Mouse (Mus musculus) adrenal gland, postnatal 36 days (tissue): ENCODE results near the gene Tmbim6. TPM values are rescaled to one million over a fixed set of nuclear protein-coding genes. Genes with fewer than 3 reads are reported as not detected.
"Not testable (repeated sequence)": the region's sequence is repeated elsewhere in the genome, so short reads cannot be mapped to it uniquely, and the experiment has no call there.

ENCODE experiments used
- DNase-seq, 2 experiments: peaks; one replicate each; pipeline ENCODE4 v3.0.0; 2021; ENCODE audit warnings: mixed read lengths in 1 of 2
- total RNA-seq, 2 experiments: library from RNA; stranded (reverse); gene quantifications; 2 replicates each; pipeline ENCODE4 v1.2.3; 2021

The Tmbim6 gene
- total RNA-seq, 2 experiments from 2014 or later: 506 to 839 TPM

DNA sequence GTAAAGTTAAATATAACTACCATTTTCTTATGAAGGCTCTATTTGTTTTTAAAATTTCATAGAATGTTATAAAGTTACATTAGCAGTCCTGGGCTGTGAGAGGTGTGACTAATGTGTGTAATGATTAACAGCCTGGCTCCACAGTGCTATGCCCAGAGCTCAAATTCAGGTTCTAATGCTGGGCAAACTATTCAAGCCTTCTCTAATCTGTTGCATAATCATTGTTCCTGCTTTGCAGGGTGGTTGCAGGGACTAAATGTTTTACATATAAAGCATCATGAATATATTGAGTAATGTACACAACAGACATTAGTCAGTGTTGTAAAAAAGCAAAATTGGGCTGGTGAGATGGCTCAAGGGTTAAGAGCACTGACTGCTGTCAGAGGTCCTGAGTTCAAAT is 9.8 kb upstream of the Tmbim6 start:
- no peak for DNase-seq

DNA sequence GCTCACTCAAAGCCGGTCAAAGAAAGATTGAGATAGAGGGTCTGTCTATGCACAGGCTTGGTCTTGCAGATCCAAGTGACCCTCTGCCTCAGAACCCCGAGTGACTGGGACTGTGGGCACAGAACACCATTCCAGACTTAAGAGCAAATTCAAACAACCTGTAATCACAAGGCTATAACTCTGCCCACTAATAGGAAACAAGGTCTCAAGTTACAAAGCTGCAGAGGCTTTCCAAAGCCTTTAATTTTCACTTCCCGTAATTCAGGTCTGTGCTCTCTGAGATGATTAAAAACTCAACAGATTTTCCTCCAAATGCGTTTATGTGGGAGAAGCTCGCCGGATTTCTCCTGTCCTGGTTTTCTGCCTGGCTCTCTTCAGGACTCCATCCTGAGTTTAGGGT is 8.6 kb upstream of the Tmbim6 start:
- DNase-seq: no peak

DNA sequence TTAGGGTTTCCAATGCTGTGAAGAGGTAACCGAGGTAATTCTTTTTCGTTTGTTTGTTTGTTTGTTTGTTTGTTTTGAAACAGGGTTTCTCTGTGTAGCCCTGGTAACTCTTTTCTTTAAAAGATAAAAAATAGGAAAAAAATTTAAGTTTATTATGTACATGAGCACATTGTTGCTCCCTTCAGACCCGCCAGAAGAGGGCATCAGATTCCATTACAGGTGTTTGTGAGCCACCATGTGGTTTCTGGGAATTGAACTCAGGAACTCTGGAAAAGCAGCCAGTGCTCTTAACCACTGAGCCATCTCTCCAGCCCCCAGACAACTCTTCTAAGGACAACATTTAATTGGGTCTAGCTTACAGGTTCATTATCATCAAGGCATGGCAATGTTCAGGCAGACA is 6.6 kb upstream of the Tmbim6 start:
- DNase-seq: not testable (repeated sequence)

DNA sequence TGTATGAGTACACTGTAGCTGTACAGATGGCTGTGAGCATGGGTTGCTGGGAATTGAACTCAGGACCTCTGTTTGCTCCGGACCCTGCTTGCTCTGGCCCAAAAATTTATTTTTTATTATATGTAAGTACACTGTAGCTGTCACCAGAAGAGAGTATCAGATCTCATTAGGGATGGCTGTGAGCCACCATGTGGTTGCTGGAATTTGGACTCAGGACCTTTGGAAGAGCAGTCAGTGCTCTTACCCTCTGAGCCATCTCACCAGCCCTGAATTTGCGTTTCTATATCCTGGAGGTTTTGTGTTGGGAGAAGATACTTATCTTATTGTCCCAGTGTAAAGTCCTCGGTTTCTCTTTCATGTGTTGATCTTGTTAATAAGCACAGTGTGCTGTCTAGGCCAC is 5.9 kb upstream of the Tmbim6 start:
- DNase-seq: no peak

DNA sequence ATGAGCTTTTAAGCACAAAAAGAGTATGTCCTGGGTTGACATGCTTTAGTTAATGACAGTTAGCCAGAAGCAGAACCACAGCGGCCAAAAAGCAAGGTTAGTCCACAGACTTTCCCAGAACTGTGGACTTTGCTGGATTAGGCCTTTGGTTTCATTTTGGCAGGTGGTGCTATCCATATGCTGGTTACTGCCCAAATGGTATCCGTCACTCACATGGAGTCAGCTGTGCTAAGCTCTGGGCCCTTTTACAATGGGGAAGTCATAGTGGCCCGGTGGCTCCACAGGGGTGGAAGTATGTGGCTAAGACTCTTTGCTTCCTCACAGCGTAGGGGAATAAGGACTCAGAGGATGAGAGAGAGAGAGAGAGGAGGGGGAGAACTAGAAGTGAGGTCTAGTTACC is 4.7 kb upstream of the Tmbim6 start:
- no peak for DNase-seq

DNA sequence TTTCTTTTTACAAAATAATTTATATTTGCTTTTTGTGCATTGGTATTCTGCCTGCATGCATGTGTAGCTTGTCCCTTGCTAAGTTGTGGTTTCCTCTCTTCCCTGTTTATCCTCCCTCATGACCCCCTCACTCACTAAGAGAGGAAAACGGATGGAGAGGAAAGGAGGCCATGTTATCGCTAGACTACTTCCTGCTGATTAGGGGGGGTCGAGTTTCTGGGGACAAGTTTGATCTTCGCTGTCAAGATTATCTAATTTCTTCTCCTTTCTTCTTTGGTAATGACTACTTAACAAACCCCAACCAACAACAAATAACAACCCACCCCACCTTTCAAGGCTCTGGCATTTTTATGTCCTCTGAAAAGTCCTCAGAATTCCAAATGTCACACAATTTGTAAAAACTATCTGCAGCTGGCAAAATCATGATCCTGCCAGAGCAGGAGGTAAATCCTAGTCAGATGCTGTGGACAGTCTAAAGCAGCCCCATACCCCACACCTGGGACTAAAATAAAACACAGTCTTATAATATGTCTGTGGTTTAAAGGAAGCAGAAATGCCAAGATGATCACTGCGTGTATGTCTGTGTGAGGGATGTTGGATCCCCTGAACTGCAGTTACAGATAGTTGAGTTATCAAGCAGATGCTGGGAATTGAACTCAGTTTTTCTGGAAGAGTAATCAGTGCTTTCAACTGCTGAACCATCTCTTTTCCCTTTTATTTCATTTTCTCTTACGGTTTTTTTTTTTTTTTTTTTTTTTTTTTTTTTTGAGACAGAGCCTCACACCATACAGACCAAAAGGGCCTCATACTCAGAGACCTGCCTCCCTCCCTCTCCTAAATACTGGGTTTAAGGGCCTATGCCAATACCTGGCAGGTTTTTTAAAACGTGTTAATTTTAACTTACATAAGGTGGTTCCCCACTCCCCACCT is 1.9 kb upstream of the Tmbim6 start:
- no peak for DNase-seq

DNA sequence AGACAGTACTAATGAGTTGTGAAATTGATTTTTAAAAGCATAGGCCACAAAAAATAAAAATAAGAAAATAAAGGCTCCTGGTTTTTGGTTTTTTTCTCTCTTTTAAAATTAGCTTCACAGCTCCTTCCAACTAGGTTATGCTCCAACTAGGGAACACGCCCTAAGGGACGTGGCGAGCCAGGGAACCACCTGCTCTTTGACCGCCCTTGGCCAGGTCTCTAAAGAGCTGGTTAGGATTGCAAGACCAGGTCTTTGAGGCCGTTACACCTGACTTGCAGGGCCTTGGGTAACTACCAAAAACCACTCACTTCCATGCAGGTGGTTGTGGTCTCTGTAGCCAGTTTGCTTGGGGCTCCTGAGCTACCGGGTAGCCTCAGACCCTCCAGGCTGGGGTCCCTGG is 707 bp upstream of the Tmbim6 start:
- DNase-seq: peak in 1 of 2 experiments; percentile 27

DNA sequence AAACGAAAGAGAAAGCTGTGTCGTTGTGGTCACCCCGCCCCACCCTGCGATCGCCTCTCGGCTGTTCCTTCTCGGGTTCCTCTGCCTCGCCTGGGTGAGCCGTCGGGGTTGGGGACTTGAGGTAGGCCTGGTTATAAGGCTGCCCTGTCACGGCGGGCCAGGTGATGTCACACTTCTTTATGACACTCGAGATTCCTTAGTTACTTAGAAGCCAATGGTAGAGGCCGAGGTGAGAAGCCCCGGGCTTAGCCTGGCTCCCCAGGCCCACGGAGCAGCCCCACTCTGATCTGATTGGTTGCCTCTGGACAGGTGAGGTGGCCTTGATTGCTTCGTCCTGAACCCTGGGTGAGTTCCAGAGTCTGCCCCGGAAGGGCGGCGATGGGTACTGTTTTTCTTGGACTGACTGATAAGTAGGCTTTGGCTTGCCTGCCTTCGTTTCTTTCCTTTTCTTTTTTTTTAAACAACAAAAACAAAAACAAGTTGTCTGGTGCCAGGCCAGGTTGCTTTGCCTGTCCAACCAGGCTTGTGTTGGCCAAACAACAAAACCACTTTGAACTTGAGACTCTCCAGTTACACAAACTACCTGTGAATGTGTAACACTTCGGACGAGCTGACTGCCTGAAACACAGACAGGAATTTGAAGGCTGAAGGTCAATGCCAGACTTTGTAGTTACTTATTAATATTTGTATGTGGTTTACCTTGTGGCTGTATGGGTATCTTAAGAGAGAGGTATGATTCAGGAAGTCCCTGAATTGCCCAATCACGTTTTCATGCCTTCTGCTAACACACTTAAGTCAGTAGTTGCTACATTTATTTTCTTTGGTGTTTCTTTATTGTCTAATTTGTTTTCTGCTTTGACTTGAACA is 937 bp downstream of the Tmbim6 start:
- peak; percentile 56 to 77 for DNase-seq

DNA sequence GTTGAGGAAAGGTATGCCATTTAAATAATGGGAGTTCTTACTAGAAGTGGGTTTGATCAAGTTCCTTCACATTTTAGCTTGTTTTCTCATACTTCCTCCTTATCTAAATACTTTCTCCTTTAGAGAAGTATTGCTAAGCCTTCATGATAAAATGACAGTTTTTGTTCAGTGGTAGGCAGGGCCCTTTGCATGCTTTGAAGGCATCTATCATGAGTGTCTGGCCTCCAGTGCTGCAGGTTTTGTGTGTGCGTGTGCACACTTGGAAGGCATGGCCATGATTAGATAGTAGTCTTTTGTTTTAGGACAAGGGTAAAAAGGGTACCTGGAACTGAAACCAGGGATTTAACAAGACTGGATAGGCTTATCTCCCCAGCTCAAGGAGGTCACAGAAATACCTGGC is 3.8 kb downstream of the Tmbim6 start:
- no peak for DNase-seq

DNA sequence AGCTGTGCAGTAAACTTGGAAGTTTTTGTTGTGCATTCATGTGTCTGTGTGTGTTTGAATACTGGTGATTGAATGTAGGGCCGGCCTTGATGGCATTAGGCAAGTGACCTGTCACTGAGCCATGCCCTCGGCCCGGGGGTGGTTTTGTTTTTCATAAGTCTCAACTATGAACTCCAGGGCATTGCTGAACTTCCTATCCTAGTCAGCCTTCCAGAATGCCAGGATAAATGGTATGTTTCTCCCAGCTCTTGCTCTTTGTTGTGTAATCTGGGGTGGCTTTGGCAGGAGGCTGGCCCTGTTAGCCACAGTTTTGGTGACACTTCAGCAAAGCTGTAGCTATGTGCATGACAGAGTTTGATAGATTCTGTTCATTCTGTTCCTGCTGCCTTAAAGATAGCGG is 4.2 kb downstream of the Tmbim6 start:
- peak; percentile 71 to 79 for DNase-seq

DNA sequence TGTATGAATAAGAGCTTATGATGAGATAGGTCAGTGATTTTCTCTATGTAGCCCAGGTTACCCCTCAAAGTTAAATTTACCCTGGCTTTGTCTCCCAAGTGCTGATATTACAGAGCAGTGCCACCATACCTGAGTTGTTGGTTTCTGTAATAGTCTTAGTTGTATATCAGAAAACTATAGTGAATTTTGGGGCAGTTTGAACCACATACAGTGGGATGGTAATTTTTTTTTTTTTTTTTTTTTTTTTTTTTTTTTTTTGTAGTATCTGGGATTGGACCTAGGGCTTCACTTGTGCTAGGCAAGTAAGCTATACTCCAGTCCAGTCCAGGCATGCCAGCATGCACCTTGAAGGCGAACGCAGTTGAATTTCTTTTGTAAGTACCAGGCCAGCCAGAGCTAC is 4.9 kb downstream of the Tmbim6 start:
- no peak for DNase-seq

DNA sequence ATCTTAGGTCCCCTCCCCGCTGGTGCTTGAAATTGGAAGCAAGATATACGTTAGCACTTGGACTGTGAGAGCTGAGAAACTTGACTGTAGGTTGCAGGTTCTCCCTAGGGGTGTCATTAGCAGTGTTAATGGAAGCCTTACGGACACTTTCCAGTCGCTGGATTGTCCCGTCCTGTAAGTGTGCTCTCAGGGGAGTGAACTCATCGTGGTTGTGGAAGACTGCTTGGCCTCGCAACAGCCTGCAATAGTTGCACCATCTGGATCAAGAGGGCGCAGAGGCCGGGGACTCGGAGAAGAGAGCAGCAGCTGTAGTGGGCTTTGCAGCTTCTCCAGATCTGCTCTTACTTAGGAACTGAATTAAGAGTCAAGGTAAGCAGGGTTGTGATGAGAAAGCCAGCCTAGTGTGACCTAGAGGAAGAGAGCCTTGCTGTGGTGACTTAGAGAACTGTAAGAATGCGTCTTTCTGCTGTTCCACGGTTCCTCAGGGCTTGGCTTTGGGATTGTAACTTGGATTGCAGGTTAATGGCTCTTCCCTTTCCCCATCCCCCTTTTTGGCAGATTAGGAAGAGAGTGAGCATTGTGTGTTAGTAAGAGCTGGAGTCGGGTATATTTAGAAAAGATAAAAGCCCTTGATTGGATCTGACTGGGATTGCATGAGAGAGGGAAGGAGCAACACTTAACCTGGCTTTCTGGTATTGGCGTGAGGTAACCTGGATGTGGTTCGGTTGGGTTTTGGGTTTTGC is 7.0 kb downstream of the Tmbim6 start:
- peak; percentile 41 to 64 for DNase-seq

DNA sequence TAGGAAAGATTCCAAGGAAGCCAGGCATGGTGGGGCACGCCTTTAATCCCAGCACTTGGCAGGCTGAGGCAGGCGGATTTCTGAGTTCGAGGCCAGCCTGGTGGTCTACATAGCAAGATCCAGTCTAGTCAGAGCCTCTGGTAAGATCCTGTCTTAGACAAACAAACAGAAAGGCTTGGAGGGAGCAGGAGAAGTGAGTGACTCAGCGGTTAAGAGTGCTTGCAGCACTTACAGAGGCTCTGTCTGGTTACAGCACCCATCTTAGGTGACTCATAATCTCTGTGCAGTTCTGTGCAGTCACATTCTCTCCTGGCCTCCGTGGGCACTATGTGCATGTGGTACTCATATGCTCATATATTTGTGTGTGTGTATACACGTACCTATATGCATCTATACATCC is 7.9 kb downstream of the Tmbim6 start:
- no peak for DNase-seq

DNA sequence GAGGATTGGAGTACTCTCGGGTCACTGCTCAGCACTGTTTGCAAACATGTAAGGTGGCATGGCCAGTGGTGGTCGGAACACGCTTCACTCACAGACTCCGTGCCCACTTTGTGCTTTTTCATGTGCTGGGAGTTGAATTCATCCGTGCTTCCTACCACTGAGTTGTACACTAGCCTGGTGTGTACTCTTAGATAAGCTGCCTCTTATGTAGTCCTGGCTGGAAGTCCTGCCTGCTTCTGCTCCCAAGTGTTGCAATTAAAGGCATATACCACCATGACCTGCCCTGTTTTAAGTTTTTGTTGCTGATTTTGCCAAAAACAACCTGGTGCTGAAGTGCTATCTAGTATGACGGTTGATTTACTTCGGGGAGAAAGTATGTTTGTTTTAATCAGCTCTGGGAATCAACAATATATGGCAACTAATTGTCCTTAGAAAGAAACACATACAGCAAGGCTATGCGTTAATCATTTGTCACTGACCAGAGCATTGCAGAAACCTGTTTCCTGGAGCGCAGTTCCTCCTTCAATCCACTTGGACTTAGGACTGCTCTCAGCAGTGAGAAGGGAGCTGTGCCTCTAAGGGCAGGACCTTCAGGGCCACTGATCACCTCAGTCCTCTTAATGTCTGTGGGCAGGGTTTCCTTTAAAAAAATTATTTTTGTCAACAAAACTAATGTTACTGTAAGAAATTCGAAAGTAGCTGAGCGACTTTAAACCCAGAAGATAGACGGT is 10.6 kb downstream of the Tmbim6 start:
- DNase-seq: no peak

DNA sequence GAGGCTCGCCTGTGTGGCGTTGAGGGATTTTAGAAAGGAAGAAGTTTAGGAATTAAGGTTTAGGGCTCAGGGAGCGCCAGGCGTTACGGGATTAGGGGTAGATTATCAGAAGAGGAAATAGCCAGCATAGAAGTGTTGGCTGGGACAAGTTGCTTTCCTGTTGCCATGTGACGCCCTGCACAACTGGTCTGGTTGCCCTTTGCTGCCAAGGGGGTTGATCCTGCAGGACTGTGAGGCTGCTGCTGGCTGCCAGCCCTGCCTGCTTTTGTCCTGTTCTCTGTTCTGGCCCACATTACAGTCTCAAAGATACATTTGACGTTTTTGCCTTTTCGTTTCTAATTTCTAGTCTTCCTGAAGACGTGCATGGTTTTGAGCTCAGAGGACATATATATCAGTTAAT is 12.5 kb downstream of the Tmbim6 start:
- no peak for DNase-seq

DNA sequence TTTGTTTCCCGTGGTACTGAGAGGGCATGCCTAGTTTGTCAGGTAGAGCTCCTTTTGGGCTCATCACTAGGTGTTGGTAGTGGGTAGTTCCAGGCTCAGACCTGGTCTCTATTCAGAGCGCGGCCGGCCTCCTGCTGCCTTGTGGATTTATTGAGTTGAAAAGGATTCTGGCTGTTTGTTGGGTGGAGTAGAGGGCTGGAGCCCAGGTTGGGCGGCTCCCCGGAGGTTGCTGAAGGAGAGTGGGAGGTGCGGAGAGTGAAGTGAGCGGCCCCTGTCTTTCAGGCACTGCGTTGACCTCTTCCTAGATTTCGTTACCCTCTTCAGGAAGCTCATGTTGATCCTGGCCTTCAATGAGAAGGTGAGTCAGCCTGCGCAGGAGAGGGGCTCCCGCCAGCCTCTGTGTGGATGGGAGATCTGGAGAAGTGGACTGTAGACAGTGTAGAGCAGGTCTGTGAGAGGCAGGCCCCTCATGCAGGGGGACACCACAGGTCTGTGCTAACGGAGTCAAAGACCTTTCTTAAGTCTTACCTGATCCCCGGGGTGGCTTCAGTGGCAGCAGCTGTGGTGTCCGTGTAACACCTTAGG is 14.4 kb downstream of the Tmbim6 start:
- DNase-seq: no peak

DNA sequence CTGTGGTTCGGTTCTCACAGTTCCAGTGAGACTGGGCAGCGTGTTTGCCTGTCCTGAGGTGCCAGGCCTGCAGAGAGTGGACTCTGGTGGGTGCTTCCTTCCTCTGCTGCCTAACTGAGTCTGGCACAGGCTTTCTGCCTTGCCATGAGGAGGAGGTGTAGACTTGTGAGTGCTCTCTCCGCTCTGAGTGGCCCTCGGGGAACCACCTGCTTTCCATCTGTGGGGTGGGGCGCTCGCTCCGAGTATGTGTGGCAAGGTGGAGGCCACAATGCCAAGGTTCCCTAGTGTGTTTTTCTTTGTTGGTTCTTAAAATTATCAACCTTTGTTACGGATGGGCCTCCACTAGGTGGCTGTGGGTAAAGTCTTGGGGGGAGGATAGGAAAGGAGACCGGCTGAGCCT is 16.2 kb downstream of the Tmbim6 start:
- DNase-seq: no peak

DNA sequence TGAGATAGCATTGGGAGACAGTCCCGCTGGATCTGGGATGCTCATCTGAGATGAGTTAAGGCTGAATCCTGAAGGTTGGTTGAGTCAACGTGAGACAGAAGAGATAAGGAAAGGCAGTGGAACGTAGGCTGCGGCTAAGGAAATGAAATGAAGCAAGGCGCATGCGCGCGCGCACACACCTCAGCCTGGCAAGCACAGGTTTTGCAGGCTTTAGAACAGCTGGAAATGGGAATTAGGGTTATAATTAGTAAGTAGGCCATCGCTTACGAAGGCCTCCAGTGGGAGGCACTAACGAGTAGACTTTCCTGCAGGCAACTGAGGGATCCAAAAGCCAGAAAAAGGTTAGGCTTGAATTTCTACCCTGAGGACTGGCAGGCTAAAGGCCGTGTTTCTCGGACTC is 19.1 kb downstream of the Tmbim6 start:
- DNase-seq: peak in 1 of 2 experiments; percentile 4

DNA sequence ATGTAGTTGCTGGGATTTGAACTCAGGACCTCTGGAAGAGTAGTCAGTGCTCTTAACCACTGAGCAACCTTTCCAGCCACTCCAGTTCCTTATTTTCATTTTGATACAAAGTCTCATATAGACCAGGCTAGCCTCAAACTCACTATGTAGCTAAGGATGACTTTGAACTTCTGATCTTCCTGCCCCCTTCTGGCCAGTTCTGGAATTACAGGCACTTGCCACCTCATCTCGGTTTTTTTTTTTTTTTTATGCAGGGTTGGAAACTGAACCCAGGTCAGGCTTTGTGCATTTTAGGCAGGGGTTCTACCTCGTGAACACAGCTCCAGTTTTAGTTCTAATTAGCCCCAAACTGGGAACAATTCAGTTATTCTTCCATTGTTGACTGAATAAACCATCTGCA is 23.1 kb downstream of the Tmbim6 start:
- DNase-seq: peak in 1 of 2 experiments; percentile 69

DNA sequence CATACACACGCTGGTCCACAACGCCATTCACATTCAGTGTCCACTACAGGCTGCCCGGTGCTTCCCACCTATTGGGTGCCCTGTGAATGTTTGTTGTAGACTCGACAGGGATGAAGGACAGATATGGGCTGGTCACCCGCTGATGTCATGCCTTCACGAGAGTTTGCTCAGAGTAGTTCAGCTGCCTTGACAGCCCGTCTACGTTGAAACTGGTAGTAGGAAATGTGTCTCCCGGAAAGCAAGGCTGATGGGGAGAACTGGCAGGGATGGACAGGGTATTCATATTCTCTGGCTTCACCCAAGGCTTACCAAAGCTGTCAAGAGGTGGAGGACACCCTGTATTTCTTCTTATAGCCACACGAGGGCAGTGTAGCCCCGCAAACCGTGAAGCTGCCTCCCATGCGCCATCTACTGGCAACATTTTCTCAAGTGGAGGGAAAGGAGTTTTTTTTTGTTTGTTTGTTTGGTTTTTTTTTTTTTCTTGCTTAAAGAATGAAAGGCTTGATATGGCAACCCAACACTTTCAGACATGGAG is 23.7 kb downstream of the Tmbim6 start:
- peak; percentile 73 to 87 for DNase-seq

DNA sequence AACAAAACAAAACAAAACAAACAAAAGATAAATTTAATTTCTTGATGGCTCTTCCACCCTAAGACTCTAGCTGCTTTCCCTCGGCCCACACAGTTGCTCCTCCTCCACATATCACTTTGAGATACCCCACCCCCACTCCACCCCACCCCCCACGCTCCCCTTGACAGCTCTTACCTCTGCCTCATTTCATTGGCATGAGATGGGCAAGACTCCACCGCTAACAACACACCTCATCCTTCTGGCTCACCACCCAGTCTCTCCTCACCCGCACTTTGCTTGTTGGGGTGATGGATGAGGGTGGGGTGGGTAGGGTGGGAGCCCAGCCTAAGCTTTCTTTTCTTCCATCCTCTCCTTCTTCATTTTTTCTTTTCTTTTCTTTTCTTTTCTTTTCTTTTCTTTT is 24.3 kb downstream of the Tmbim6 start:
- no peak for DNase-seq
